Mouse (Mus musculus): Measurements from ENCODE around the gene Rps18.
"Not testable (repeated sequence)": the region's sequence is repeated elsewhere in the genome, so short reads cannot be mapped to it uniquely, and the experiment has no call there.

The Rps18 gene

GRCm38 (mm10) chr17:33968489-33968888 lies 12.7 kb upstream of the Rps18 start:
- peak; percentile 86 for DNase-seq (ENCODE audit: low read depth, low spot score)

DNA sequence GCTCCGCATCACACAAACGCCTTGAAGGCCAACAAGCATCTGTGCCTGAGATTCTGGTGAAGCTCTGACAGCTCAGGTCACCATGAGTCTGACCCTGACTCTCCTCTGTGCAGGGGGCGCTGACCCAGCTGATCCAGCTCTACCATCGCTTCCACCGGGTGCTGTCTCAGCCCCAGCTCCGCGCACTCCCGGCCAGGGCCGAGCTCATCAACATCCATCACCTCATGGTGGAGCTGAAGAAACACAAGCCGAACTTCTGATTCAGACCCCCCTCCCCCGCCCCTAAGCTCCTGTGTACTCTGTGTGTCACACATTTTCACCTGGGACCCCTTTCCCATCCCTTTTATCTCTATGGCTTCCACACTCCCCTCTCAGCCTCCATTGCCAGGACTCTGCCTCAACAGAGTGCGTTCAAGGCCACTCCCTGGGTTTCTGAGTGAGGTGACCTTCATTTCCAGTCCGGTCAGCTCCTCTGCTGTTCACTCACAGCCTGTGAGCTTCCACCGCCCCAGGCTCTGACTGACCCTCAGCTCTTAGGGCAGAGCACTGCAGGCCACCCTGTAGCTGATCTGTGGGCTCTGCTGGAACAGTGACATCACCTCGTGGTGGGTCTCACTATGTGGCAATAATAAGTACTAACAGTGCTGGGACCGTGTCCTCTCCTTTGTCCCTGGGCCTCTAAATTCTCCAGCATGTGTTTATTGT lies 10.2 kb upstream of the Rps18 start:
- DNase-seq (ENCODE audit: low read depth, low spot score) = no peak

DNA sequence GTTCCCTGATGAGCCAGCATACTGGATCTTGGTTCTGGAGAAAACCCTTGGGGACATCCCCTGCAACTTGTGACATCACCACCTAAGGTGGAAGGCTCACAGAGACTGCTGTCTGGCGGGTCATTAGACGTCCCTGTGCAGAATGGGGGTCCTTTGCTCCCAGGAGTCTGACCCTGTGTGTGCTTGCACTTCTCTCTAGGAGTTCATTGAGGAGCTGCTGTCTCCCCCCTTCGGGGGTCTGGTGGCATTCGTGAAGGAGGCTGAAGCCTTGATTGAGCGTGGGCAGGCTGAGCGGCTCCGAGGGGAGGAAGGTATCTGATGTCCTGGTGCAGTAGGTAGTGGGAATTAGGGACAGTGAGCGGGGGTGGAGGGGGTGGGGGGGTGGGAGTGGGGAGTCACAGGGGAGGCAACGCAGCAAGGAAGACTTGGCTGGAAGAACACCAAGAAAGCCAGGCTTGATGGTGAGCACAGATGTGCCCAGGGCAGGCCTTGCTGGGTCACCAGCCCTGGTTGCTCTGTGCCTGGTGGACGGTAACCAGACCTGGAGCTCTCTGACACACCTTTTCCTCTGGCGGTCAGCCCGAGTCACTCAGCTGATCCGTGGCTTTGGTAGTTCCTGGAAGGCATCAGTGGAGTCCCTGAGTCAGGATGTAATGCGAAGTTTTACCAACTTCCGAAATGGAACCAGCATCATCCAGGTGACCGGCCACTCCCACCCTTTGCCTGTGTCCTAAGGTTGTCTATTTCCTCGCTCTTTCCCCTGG lies 9.5 kb upstream of the Rps18 start:
- DNase-seq (ENCODE audit: low read depth, low spot score) = no peak

DNA sequence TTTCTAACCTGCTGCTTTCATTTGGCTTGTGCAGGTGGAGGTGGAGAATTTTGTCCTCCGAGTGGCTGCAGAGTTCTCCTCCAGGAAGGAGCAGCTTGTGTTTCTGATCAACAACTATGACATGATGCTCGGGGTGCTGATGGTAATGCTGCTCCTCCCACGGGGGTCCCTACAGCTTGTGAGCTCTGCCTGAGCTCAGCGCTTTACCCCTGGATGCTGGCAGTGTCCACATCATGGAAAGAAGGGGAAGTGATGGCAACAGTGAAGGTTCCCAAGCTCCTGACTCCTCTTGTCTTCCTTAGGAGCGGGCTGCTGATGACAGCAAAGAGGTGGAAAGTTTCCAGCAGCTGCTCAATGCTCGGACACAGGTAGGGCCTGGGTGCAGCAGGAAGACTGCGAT lies 7.1 kb upstream of the Rps18 start:
- DNase-seq (ENCODE audit: low read depth, low spot score) = no peak

- no peak for DNase-seq (ENCODE audit: low read depth, low spot score)
Measured at GRCm38 (mm10) chr17:33959948-33960347, 4.1 kb upstream of the Rps18 start.

DNA sequence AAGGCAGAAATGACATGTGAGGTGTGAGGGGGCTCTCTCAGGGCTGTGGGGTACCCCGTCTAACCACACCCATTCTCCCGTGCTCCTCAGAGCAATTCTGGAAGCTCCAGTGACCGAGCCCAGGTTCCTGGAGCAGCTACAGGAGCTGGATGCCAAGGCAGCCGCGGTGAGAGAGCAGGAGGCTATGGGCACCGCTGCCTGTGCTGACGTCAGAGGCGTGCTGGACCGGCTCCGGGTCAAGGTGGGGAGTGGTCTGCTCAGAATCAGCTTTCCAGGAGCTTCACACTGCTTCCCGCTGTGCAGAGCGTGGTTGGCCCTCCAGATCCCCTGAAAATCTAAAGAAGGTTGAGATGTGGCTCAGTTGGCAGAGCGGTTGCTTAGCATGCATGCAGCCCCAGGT lies 3.3 kb upstream of the Rps18 start:
- DNase-seq (ENCODE audit: low read depth, low spot score) = no peak

DNA sequence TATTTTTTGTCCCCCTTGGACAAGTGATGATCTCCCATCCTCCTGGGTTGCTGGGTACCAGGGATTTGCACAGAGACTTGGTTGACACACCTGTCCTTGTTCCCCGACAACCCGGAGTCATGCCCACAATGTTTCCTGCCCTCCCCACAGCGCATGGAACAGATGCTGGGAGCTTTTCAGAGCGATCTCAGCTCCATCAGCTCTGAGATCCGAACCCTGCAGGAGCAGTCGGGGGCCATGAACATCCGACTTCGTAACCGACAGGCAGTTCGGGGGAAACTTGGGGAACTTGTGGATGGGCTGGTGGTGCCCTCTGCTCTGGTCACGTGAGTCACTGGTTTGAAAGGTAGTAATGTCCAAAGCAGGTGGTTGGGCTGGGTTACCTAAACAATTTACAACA lies 2.6 kb upstream of the Rps18 start:
- no peak for DNase-seq (ENCODE audit: low read depth, low spot score)

DNA sequence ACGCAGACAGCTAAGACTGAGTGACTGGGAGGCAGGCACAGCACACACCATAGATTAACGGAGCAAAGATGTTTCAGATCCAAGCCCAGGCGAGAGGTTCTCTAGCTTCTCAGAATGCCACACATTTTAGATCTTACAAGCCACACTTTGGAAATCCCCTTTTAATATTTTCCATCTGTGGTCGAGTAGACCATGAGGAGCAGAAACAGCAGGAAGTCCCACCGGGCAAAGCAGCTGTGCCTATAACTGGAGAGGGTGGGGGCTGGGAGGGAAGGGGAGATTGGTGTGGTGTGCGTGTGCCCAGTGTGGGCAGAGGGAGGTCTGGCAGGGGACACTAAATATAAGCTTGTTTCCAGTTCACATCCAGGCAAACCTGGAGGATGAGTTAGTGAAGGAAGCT lies 1.7 kb upstream of the Rps18 start:
- DNase-seq (ENCODE audit: low read depth, low spot score) = no peak

GRCm38 (mm10) chr17:33956336-33956735 lies 535 bp upstream of the Rps18 start:
- DNase-seq (ENCODE audit: low read depth, low spot score) = no peak

DNA sequence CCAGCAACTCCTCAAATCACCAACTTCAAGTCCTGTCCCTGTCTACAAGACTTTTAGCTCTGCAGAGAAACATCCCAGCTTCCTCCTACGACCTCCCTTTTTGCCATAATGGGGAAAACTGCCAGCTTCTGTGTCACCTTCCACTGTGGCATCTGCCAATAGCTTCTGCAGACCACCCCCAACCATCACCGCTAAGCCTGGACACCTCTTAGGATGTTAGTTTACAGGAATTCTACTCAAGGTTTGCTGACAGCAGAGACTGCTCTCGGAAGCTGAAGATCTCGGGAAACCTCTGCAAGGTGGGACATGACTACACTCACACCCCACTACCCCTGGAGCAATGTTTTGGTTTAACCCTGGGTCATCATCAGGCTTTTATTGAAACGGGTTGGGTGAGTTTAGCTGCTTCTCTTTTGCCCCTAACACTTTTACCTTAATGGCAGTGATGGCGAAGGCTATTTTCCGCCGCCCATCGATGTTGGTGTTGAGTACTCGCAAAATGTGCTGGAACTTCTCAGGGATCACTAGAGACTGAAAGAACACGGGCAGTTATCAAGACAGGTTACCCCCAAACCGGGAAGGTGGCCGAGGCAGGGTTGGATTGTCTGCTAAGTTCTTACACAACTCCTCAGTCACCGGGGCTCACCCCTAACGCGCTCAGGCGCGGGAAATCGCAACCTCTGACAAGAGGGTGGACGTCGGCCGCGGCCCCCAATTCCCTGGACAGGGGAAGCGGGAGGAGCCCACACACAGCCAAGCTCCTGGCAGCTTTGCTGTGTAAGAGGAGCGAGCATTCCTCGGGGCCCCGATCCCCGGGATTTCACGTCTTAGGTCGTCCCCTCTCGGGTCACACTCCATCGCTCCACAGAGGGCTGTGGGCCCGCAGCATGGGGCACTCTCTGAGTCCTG lies 901 bp downstream of the Rps18 start:
- DNase-seq (ENCODE audit: low read depth, low spot score) = no peak

DNA sequence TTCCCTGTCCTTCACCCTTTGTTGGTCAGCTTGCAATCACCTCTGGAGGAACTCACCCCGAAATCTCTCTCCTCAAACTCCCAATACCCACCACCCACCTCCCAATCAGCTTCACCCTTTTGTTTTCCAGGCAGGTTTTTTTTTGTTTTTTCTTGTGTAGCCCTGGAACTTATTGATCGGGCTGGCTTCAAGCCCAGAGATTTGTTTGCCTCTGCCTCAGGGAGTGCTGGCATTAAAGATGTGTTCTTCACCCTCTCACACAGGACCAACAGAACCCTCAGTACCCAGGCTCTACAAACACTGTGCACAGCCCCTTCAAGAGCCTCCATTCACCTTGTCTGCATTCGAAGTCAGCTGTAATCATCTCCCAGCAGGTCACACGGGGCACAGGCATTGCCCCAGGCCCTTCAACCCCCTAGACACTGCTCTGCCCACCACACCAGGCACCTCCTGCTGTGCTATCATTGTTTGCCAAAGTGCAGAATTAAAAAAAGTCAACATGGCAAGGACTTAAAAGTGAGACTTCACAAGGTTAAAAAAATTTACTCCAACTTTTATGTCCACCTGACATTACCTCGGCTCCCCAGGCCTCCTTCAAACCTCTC lies 1.7 kb downstream of the Rps18 start:
- no peak for DNase-seq (ENCODE audit: low read depth, low spot score)

DNA sequence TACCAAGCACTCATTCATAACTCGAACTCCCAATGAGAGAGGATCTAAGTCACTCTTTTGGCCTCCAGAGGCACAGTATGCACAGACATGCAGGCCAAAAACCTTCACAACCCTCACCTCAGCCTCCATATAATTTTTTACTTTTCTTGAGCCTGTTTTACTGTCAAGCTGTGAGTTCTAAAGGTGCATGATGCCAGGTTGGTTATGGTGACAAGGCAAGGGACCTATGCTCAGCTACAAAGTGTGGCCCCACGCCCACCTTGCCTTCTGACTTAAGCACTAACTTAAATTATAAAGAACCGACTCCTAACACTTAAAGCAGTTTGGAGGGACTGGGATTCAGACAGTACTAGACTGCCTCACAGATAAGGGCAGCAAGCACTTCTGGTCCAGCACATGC lies 2.5 kb downstream of the Rps18 start:
- DNase-seq (ENCODE audit: low read depth, low spot score) = no peak

DNA sequence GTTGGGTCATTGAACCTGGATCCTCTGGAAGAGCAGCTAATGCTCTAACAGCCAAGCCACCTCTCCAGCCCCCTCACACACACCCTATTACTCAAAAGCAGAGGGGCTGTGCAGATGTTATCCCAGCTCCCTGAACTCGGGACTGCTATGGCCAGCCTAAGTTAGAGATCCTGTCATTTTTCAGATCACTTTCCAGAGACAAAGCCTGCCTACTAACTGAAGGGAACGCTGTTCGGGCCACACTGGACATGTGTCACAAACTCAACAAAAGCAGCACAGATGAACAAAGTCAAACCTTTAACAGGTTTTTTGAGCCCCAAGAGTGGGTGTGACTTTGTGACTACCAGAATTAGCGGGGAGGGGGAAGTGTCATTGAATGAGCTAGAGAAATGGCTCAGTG lies 2.9 kb downstream of the Rps18 start:
- no peak for DNase-seq (ENCODE audit: low read depth, low spot score)

DNA sequence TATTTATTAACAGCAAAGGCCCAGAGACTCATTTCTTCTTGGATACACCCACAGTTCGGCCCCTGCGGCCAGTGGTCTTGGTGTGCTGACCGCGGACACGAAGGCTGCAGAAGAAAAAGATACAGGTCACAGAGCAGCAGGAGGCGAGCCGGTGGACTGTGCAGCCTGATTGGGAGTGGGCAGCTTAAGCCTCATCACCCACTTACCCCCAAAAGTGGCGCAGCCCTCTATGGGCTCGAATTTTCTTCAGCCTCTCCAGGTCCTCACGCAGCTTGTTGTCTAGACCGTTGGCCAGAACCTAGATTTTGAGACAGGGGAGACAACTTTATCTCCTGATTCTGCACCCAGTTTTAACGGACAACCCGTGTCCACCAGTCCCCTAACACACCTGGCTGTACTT lies 3.8 kb downstream of the Rps18 start:
- DNase-seq (ENCODE audit: low read depth, low spot score) = not testable (repeated sequence)

- peak; percentile 97 for DNase-seq (ENCODE audit: low read depth, low spot score)
Measured at GRCm38 (mm10) chr17:33951021-33951946, 4.5 kb downstream of the Rps18 start, which contains the start of gene B3galt4. B3galt4 (minus strand) TSS chr17:33951488.

DNA sequence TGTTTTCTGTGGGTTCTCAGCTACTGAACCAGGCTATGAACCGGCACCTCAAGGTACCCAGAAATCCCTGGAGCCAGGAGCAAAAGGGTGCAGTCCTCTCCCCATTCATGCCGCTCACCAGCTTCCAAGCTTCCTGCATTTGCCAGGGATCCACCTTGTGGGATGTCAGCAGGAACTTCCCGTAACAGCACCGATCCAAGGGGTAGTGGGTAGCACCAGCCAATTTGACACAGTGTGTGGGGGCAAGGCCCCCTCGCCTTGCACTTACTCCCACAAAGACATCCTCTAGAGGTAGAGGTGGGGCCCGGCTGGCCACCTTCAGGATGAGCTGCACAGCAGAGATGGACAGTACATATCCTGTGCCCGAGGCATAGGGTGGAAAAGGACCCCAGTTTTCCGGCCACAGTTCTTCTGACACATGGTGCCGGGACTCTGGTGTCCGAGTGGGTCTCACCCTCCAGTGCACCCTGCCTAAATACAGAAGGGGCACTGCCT lies 5.6 kb downstream of the Rps18 start:
- DNase-seq (ENCODE audit: low read depth, low spot score) = no peak

GRCm38 (mm10) chr17:33948905-33949537 lies 6.8 kb downstream of the Rps18 start:
- DNase-seq (ENCODE audit: low read depth, low spot score) = no peak

DNA sequence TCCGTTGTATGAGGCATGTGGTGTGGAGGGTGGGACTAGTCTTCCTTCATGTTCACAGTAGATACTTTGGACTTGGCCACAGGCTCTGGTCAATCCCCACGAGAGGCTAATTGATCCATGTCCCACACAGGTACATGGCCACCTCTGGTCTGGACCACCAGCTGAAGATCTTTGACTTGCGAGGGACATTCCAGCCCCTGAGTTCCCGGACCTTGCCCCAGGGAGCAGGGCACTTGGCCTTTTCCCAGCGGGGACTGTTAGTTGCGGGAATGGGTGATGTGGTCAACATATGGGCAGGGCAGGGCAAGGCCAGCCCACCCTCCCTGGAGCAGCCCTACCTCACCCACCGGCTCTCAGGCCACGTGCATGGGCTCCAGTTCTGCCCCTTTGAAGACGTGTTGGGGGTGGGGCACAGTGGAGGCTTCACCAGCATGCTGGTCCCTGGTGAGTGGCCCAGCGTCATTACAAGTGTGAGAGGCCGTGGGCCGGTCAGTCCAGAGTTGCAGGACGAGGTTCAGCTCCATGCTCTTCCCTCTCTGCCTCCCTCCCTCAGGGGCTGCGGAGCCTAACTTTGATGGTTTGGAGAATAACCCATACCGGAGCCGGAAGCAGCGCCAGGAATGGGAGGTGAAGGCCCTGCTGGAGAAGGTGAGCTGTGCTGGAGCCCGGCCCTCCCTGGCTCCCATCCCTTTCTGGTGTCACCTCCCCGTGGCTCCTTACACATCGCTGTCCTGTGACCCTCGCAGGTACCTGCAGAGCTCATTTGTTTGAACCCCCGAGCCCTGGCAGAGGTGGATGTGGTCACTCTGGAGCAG lies 7.5 kb downstream of the Rps18 start:
- no peak for DNase-seq (ENCODE audit: low read depth, low spot score)

DNA sequence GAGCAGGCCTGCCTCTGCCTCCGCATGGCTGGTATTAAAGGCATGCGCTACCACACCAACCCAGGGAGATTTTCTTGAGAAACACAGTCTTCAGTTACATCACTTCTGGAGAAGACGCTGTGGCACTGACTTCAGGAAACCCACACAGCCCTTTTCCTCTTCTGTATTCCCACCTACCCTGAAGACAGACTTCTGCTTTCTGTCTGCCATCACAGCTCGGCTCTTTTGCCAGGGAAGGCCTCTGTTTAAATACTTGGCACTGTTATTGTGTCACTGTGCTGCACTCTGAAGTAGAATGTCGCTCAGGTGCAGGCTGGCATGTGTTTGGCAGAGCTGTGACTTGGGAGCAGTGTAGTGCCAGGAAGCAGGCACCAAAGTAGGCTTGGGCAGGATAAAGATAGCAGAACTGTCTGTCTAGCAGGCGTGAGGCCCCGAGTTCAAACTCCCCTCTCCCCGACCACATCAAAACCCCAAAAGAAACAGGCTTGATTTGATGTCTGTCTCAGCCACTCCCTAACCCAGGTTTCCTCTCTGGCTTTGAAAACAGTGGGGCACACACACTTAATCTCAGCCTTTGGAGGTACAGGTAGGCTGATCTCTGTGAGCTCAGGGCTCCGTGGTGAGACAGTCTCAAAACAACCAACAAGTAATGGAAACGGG lies 8.2 kb downstream of the Rps18 start:
- DNase-seq (ENCODE audit: low read depth, low spot score) = no peak

Measured in R1 (cell line).